Mouse (Mus musculus) kidney, adult 9 months (tissue): ENCODE measurements around the gene Lrrc32.

Experiments used
- DNase-seq: peaks from one replicate; pipeline ENCODE4 v3.0.0; 2022

The Lrrc32 gene

GRCm38 (mm10) chr7:98489623-98490084 is 571 bp downstream of the Lrrc32 start:
- peak; percentile 70 for DNase-seq

DNA sequence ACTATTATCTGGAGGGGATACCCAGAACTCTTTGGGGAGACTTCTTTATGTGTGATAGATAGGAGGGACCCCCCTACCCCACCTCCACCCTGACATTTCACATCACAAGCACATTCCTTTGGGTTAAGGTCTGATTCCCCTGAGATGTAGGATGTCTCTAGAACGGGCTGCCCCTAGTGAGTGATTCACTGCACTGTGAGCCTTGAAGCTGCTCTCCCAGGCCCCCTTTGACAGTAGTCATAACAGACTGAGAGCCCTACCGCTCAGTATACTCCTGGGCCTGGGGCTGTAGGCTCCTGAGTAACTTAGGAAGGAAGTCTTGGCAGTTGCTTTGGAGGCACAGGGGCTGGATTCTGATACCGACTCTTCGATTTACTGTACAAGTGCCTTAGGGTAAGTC is 1.2 kb downstream of the Lrrc32 start:
- no peak for DNase-seq

GRCm38 (mm10) chr7:98490911-98491310 is 1.8 kb downstream of the Lrrc32 start:
- DNase-seq: no peak

DNA sequence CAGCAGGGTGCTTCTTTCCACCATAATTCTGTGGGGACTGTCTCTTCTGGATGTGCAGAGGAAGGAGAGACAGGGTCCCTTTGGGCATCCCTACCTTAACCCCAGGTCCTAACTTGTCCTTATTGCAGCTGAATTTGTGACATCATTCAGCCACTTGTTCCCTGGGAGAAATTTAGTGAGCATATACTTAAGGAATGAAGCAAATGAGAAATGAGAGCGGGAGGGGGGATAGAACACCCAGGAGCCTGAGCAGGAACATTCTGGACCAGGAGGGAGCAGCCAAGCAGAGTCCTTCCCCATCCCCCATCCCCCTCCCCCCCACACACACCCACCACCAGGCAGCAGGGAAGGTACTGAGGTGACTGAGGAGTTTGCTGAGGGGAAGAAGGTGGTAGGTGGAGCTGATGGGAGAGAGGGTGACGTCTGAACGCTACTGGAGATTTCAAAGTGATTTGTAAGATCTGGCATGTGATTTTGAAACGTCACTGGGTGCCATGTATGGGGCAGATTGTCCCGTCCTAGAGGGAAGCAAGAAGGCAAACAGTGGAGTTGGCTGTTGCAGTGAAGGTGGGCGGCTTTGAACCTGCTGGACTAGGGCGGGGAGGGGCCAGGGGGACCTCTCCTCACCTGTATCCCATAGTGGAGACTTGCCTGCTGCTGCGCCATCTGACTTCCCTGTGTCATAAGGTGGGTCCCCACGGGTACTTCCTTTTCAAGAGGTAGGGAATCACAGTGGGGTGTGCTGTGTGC is 2.5 kb downstream of the Lrrc32 start:
- DNase-seq: no peak

DNA sequence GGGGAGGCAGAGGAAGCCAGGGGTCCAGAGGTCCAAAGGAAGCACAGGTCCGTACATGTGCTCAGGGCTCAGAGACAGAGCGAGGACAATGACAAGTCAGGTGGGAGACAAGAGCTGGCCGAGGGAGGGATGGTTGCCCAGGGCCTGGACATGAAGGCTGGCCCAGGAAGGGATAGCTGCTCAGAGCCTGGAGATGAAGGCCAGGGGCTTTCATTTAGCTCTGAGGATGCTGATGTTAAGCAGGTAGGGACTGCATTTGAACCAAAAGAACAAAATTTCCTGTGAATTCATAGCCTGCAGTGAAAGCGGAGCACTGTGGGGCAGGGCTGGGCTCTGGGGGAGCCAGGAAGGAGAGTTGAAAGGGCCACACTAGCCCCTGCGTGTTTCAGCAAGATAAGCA is 3.2 kb downstream of the Lrrc32 start:
- DNase-seq: no peak

DNA sequence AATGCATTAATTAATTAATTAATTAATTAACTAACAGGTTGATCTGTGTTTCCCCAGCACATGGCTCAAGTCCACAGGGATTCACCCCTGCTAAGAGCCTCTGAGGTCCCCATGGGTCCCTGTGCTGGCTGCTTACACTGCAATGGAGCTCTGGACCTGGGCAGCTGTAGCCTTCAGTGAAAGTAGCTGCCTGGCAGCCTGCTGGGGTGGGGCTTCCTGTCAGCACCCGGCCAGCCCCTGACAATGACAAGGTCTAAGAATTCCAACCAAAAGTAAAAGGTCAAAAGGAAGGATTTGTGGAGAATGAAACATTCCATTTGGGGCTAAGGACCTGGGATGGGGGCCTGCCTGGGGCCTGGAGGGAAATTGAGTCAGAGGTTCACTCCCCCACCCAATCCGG is 4.2 kb downstream of the Lrrc32 start:
- no peak for DNase-seq

DNA sequence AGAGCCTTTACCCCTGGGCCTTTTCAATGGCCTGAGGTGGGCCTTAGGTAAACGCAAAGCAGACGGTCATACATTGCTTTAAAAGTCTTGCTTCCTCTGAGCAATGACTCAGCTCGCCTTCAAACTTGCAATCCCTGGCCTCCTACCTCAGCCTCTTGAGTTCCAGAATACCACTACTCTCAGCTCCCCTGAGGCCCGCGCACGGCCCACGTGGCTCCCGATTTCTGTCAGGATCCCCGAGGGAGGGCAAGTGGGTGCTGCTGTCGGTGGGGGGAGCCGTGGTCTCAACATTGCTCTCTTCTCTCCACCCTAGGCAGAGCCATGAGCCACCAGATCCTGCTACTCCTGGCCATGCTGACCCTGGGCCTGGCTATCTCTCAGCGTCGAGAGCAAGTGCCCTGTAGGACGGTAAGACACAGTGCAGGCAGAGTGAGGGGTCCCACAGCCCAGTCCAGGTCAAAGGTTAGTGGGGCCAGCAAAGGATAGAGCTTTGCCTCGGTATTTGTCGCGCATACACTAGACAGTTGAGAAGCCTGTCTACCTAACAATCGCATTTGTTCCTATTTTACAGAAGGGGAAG is 4.9 kb downstream of the Lrrc32 start:
- DNase-seq: no peak

DNA sequence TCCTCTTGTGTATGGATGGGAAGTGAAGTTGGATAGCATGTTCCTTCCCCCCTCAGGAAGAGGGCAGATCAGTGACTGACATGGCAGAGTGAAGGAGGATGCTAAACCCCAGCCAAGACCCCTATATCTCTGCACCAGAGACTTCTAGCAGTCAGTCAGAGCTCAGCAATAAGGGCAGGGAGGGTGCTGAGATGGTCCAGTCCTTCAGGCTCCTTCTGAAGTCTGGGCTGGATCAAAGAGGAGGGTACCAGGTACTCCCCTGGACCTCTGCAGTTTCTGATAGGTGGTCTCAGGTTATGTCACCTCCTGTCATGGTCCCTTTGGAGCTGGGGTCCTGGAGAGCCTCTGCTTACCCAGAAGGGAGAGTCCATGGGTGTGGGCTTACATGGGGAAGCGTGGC is 6.5 kb downstream of the Lrrc32 start:
- DNase-seq: no peak

DNA sequence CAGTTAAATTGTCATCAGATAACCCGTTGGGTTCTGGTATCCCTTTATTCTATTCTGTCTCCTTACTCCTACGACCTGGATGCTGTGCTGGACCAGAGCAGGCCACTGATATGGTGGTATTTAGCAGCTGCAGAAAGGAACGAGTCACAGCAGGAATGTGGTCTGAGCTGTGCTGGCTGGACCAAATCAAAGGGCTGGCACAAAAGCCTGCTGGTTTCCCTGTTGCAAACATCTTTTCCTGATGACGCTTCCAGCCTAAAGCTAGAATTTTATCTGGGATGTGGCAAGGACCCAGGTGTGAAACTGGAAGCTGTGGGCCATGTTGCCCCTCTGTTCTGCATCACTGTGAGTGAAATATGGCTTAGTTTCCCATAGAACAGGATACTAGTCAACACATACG is 8.4 kb downstream of the Lrrc32 start:
- DNase-seq: no peak

- no peak for DNase-seq
These were observed 9.0 kb downstream of the Lrrc32 start for GRCm38 (mm10) chr7:98498101-98498500.

DNA sequence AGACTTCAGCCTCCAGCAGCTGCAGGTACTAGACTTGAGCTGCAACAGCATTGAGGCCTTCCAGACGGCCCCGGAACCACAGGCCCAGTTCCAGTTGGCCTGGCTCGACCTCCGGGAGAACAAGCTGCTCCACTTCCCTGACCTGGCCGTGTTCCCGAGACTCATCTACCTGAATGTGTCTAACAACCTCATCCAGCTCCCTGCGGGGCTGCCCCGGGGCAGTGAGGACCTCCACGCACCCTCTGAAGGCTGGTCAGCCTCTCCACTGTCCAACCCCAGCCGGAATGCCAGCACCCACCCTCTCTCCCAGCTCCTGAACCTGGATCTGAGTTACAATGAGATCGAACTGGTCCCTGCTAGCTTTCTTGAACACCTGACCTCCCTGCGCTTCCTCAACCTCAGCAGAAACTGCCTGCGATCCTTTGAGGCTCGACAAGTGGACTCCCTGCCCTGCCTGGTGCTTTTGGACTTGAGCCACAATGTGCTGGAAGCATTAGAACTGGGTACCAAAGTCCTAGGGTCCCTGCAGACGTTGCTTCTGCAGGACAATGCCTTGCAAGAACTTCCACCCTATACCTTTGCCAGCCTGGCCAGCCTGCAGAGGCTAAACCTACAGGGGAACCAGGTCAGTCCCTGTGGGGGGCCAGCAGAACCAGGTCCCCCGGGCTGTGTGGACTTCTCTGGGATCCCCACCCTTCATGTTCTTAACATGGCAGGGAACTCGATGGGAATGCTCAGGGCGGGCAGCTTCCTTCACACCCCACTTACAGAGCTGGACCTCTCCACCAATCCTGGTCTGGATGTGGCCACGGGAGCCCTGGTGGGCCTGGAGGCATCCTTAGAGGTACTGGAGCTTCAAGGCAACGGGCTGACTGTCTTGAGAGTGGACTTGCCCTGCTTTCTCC is 9.8 kb downstream of the Lrrc32 start:
- DNase-seq: peak; percentile 64

DNA sequence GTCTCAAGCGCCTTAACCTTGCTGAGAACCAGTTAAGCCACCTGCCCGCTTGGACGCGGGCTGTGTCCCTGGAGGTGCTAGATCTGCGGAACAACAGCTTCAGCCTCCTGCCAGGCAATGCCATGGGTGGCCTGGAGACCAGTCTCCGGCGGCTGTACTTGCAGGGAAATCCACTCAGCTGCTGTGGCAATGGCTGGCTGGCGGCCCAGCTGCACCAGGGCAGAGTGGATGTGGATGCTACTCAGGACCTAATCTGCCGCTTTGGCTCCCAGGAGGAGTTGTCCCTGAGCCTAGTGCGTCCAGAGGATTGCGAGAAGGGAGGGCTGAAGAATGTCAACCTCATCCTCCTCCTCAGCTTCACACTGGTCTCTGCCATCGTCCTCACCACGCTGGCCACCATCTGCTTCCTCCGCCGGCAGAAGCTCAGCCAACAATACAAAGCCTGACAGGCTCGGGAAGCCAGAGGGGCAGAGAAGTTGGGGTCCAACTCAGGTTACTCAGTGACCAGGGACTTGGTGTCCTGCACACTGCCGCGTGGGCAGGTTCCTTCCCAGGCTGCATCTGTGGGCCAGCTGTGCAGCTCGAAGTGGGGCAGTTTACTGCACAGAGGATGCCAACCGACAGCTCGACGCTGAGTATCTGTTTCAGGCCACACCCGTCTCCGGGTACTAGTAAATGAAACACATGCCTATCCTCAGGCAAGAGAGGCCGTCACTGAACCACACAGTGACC is 10.6 kb downstream of the Lrrc32 start:
- no peak for DNase-seq

DNA sequence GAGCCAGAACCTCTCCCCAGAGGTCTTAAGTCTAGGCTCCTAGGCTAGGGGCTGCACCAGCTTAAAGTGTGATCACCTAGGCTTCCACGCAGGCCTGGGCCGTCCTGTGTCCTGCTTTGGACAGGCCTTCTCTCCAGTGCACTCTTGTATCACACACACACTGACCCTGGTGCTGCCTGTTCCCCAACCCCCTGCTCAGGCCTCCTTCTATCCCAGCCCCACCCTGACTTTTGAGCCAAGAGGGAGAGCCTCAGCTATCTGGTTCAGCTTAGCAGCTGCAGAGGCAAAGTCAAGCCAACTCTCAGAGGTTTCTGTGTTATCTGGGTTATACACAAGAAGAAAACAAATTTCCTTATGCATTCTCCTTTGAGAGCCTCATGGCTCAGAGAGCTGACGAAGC is 11.4 kb downstream of the Lrrc32 start:
- DNase-seq: no peak

- no peak for DNase-seq
These were observed 12.0 kb downstream of the Lrrc32 start for GRCm38 (mm10) chr7:98501078-98501477.

- no peak for DNase-seq
These were observed 13.8 kb downstream of the Lrrc32 start for GRCm38 (mm10) chr7:98502921-98503320.

- no peak for DNase-seq
These were observed 15.0 kb downstream of the Lrrc32 start for GRCm38 (mm10) chr7:98503951-98504647.

GRCm38 (mm10) chr7:98504726-98505314 is 15.7 kb downstream of the Lrrc32 start:
- DNase-seq: no peak

DNA sequence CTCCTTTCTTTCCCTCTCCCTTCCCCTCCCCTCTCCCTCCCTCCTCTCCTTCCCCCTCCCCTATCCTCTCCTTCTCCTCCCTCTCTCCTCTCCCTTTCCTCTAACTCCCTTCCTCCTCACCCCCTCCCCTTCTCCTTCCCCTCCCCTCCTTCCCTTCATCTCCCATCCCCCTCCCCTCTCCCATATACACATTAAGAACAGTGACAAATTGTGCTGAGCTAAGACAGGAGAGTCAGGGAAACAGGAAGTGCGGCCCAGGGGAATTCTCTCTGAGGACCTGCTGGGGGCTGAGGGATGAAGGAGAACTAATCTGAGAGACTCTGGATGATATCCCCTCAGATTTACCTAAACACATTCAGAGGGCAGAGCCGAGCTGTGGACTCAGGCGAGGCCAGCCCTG is 16.6 kb downstream of the Lrrc32 start:
- DNase-seq: no peak

GRCm38 (mm10) chr7:98510961-98511958 is 22.2 kb downstream of the Lrrc32 start:
- no peak for DNase-seq

- no peak for DNase-seq
These were observed 24.2 kb downstream of the Lrrc32 start for GRCm38 (mm10) chr7:98513251-98513650.

GRCm38 (mm10) chr7:98522576-98522975 is 33.5 kb downstream of the Lrrc32 start:
- peak; percentile 77 for DNase-seq
